Mouse (Mus musculus) liver, embryonic 11.5 days (tissue): ENCODE data around the gene Kcmf1. TPM values are rescaled to one million over a fixed set of nuclear protein-coding genes. Genes with fewer than 3 reads are reported as not detected.

ENCODE experiments used
- ATAC-seq: fragments of 200-750 bp; cut with Nextera tagmentation; replicated peaks from 2 replicates; pipeline ENCODE4 v1.8.0; 2017; ENCODE audit warnings: moderate number of reproducible peaks, mild to moderate bottlenecking, moderate TSS enrichment, moderate library complexity; ENCODE audit not compliant: low FRiP score
- DNase-seq: peaks from one replicate; pipeline ENCODE4 v3.0.0-alpha.2; 2017; ENCODE audit warnings: low spot score
- H3K27ac ChIP-seq: fragments of 300-500 bp; sonication (generic); 2 replicates; pipeline ENCODE4 v1.5.1; 2014; ENCODE audit warnings: mild to moderate bottlenecking, low read depth, low read length, control low read depth
- H3K27me3 ChIP-seq: fragments of 300-500 bp; sonication (generic); replicated peaks from 2 replicates; pipeline ENCODE4 v1.6.1; 2014; ENCODE audit warnings: low read length, mixed read lengths; ENCODE audit not compliant: control insufficient read depth, insufficient read depth
- H3K36me3 ChIP-seq: fragments of 300-500 bp; sonication (generic); 2 replicates; pipeline ENCODE4 v1.6.1; 2014; ENCODE audit warnings: mild to moderate bottlenecking, low read length, moderate library complexity, mixed read lengths; ENCODE audit not compliant: control insufficient read depth, insufficient read depth
- H3K4me1 ChIP-seq: fragments of 300-500 bp; sonication (generic); replicated peaks from 2 replicates; pipeline ENCODE4 v1.6.1; 2014; ENCODE audit warnings: low read length, mixed read lengths; ENCODE audit not compliant: control insufficient read depth, insufficient read depth
- H3K4me2 ChIP-seq: fragments of 300-500 bp; sonication (generic); 2 replicates; pipeline ENCODE4 v1.6.1; 2014; ENCODE audit warnings: mild to moderate bottlenecking, control low read depth, moderate library complexity
- H3K4me3 ChIP-seq: fragments of 300-500 bp; sonication (generic); 2 replicates; pipeline ENCODE4 v1.5.1; 2014; ENCODE audit warnings: low read depth, low read length, control low read depth
- H3K9ac ChIP-seq: fragments of 300-500 bp; sonication (generic); 2 replicates; pipeline ENCODE4 v1.6.1; 2014; ENCODE audit warnings: low read depth, low read length, control low read depth
- H3K9me3 ChIP-seq: fragments of 300-500 bp; sonication (generic); 2 replicates; pipeline ENCODE4 v1.6.1; 2016; ENCODE audit warnings: low read length, inconsistent platforms, mixed read lengths; ENCODE audit not compliant: control insufficient read depth
- WGBS: fragments of 180-500 bp; shearing (Covaris S2); extraction: QIAGEN DNeasy Blood & Tissue Kit; methylation state at CpG from one replicate; pipeline ENCODE4 v1.1.7; 2014; 5-methylcytosine and 5-hydroxymethylcytosine counted together
- polyA plus RNA-seq: library from polyadenylated mRNA; unstranded; fragments of >200 nt; fragmentation: Nextera tagmentation; extraction: Ambion mirVana; gene quantifications from 2 replicates; pipeline ENCODE4 v1.2.1, GENCODE M21; 2014

Gene Kcmf1
- polyA plus RNA-seq, 1 experiment from 2014 or later = 40.6 TPM

DNA sequence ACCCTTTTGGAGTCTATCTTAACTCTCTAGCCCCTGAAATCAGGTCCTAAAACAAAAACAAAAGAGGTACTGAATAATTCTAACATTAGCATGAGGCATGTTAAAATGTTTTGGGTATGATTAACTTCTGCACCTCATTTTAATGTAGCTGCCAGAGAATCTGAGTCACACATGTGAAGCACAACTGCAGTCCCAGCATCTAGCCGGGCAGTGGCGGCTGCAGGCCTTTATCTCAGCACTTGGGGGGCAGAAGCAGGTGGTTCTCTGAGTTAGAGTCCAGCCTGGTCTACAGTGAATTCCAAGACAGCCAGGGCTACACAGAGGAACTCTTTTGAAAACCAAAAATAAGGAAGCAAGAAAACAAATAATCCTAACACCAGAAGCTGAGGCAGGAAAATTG, 11.1 kb downstream of the Kcmf1 start:
- DNase-seq = no peak
- no peaks in the 10 kb centered on the region for H3K9me3 ChIP-seq
- H3K4me2 ChIP-seq = no peak overlapping the region
- peaks cover 2% of the 10 kb centered on the region; the same call in 1 of the 2 replicates for H3K4me1 ChIP-seq
- 64% methylated on average over 2 of the region's 2 CpGs for WGBS
- H3K36me3 ChIP-seq = peaks cover 3% of the 10 kb centered on the region; the same call in 1 of the 2 replicates
- H3K27ac ChIP-seq = no peak overlapping the region
- ATAC-seq = no peak
- no peak overlapping the region for H3K4me3 ChIP-seq
- no peaks in the 10 kb centered on the region for H3K27me3 ChIP-seq
- H3K9ac ChIP-seq = no peak overlapping the region

DNA sequence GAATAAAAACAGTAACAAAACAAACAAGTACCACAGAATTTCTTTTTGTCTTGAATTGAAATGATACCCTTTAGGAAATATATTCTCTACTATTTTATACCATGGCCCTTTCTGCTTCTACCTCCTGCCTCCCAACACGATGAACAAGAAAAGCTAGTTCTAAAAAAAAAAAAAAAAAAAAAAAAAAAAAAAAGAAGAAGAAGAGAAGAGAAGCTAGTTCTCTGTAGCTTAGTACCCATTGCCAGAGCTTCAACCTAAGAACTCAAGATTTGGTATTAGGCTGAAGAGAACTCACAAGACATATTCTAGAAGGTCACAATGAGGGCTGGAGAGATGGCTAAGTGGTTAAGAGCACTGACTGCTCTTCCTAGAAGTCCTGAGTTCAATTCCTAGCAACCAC, 14.5 kb downstream of the Kcmf1 start:
- no peak for DNase-seq
- Histone ChIP-seq H3K27ac (no peak overlapping the region), H3K9ac (no peak overlapping the region), H3K4me3 (no peak overlapping the region), H3K9me3 (no peaks in the 10 kb centered on the region), H3K4me1 (peaks cover 11% of the 10 kb centered on the region), H3K27me3 (no peaks in the 10 kb centered on the region), H3K4me2 (no peak overlapping the region), H3K36me3 (no peaks in the 10 kb centered on the region)
- no peak for ATAC-seq
- 81% methylated on average over 1 of the region's 1 CpGs for WGBS

DNA sequence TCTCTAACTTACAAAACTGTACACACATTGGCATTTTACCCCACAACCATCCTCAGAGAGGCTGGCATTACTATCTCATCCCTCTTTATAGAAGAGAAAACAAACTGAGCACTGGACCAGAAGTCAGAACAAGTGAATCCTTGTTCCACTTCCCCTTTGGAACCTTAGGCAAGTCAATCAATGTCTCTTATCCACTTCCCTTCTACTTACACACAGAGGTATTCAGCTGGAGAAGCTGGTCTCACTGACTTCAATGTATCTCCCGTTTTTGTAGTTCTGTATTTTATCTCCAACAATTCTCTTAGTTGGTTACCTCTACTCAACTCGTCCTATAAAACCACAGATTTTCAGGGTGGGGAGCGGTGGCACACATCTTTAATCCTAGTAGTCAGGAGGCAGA, 15.0 kb downstream of the Kcmf1 start:
- DNase-seq = no peak
- peaks cover 11% of the 10 kb centered on the region for H3K4me1 ChIP-seq
- no peak overlapping the region for H3K4me3 ChIP-seq
- ATAC-seq = no peak
- no peak overlapping the region for H3K4me2 ChIP-seq
- no peak overlapping the region for H3K9ac ChIP-seq
- 61% methylated on average over 3 of the region's 3 CpGs for WGBS
- no peaks in the 10 kb centered on the region for H3K36me3 ChIP-seq
- no peak overlapping the region for H3K27ac ChIP-seq
- H3K9me3 ChIP-seq = no peaks in the 10 kb centered on the region
- no peaks in the 10 kb centered on the region for H3K27me3 ChIP-seq

DNA sequence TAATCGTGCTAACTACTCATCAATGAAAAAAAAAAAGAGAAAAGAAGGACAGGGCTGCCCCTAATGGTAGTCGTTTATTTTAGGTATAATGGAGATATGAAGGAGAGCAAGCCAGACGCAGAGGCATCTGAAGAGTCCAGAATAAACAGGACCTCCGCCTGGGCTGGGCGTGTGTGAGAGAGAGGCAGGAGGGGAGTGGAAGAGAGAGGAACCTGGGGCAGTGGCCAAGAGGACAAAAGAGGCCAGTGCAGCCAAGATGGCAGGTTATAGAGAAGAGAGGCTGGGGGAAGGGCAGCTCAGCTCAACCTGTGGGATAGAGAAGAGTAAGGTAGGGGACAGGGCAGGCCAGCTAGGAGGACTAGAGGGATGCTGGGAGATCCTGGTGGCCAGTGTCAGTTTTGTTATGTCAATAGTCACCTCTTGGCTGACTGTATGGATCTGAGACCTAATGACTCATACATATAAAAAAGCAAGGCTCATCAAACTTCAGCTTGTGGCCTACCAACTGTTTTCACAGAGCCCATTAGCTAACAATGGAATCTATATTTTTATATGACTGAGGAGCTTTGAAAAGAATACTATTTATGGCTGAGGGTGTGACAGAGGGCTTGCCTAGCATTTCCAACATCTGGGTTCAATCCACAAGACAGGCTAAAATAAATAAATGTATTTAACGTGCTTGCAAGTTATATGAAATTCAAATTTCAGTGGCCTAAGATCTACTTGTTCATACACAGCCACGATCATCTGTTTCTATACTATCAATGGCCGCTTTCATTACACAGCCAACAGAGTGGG, 16.9 kb downstream of the Kcmf1 start:
- peaks cover 11% of the 10 kb centered on the region for H3K4me1 ChIP-seq
- no peak overlapping the region for H3K9ac ChIP-seq
- H3K4me2 ChIP-seq = no peak overlapping the region
- no peak for DNase-seq
- H3K9me3 ChIP-seq = no peaks in the 10 kb centered on the region
- H3K27me3 ChIP-seq = no peaks in the 10 kb centered on the region
- no peaks in the 10 kb centered on the region for H3K36me3 ChIP-seq
- 81% methylated on average over 8 of the region's 8 CpGs for WGBS
- no peak overlapping the region for H3K4me3 ChIP-seq
- H3K27ac ChIP-seq = no peak overlapping the region
- no peak for ATAC-seq

DNA sequence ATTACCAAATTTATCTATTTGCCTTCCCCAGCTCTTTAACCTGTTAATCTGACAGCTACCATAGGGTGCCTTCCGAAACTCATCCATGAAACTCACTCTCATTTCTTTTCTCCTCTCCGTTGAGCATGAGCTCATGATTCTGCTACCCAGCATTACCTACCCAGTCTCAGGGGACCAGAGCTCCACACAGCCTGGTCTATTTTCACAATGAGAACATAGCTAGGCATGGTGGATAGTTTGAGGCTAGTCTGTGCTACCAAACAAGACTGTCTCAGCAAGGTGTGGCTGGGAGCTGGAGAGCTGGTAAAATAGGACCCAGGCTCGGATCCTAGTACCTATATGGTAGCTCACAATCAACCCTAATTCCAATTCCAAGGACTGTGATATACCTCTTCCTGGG, 17.6 kb downstream of the Kcmf1 start:
- Histone ChIP-seq H3K4me1 (peaks cover 11% of the 10 kb centered on the region), H3K36me3 (no peaks in the 10 kb centered on the region), H3K4me3 (no peak overlapping the region), H3K4me2 (no peak overlapping the region), H3K9ac (no peak overlapping the region), H3K27ac (no peak overlapping the region), H3K27me3 (no peaks in the 10 kb centered on the region), H3K9me3 (no peaks in the 10 kb centered on the region)
- DNase-seq (no peak), ATAC-seq (no peak)
- 88% methylated on average over 3 of the region's 3 CpGs for WGBS

GRCm38 (mm10) chr6:72881619-72881979, 18.2 kb downstream of the Kcmf1 start:
- H3K4me3 ChIP-seq = 0 out of 2 replicates have a peak overlapping the region, but pooled peaks have one; percentile 14

DNA sequence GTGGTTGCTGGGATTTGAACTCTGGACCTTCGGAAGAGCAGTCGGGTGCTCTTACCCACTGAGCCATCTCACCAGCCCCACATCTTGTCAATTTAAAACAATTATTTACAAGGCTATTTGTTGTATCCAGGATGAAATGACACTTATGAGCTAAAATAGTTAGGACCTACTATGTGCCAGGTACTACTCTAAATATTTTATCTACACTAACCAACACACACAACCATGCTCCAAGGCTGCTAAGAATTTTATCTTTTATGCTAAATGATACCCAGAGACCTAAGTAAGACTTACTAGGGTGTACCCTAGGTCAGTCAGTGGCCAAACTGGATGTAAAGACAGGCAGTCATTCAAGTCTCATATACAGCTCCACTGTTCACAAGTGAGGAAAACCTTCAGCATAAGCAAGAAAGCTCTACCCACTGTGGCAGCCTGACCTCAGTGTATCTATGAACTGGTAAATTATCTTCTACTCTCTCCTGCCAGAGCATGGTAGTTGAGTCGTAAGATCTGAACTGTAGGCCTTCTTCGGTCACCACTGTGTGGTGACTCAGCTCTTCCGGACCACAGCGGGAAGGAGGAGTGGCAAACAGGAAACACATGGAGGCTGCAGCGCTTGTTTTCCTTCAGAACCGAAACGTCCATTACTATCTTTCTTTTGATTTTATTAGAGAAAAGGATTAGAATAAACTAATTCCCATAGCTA, 18.7 kb downstream of the Kcmf1 start:
- peak overlapping the region; percentile 59 for H3K4me2 ChIP-seq
- no peak for DNase-seq
- no peak overlapping the region for H3K9ac ChIP-seq
- no peaks in the 10 kb centered on the region for H3K36me3 ChIP-seq
- H3K9me3 ChIP-seq = no peaks in the 10 kb centered on the region
- WGBS = 51% methylated on average over 9 of the region's 9 CpGs
- H3K4me1 ChIP-seq = peaks cover 9% of the 10 kb centered on the region
- 0 out of 2 replicates have a peak overlapping the region, but pooled peaks have one; percentile 14 for H3K4me3 ChIP-seq
- peak; percentile 77 for ATAC-seq
- no peaks in the 10 kb centered on the region for H3K27me3 ChIP-seq
- H3K27ac ChIP-seq = no peak overlapping the region

More at GRCm38 (mm10) chr6:72881619-72881979, 18.2 kb downstream of the Kcmf1 start:
- peak overlapping the region; percentile 59 for H3K4me2 ChIP-seq
- H3K4me1 ChIP-seq = peaks cover 9% of the 10 kb centered on the region
- ATAC-seq = peak; percentile 37
- H3K9ac ChIP-seq = no peak overlapping the region
- no peaks in the 10 kb centered on the region for H3K36me3 ChIP-seq
- DNase-seq = no peak
- no peaks in the 10 kb centered on the region for H3K9me3 ChIP-seq
- H3K27ac ChIP-seq = no peak overlapping the region
- WGBS = 27% methylated on average over 1 of the region's 1 CpGs
- H3K27me3 ChIP-seq = no peaks in the 10 kb centered on the region

GRCm38 (mm10) chr6:72876629-72877028, 23.1 kb downstream of the Kcmf1 start:
- WGBS = 76% methylated on average over 6 of the region's 6 CpGs
- Histone ChIP-seq H3K27me3 (no peaks in the 10 kb centered on the region), H3K27ac (no peak overlapping the region), H3K9me3 (no peaks in the 10 kb centered on the region), H3K4me3 (no peak overlapping the region), H3K4me1 (peaks cover 7% of the 10 kb centered on the region), H3K9ac (no peak overlapping the region), H3K4me2 (no peak overlapping the region), H3K36me3 (no peaks in the 10 kb centered on the region)
- DNase-seq = no peak
- no peak for ATAC-seq
